Mouse (Mus musculus): Measurements from ENCODE around the gene Vmo1.

The Vmo1 gene

GRCm38 (mm10) chr11:70514288-70514687 is at the start of gene Vmo1:
Gene Vmo1, minus strand, starts transcription at chr11:70514616.
- 93% methylated on average over 7 of the region's 7 CpGs for WGBS

GRCm38 (mm10) chr11:70563470-70564275 is 49.3 kb upstream of the Vmo1 start:
- WGBS: 2% methylated on average over 25 of the region's 25 CpGs

- under 1% methylated on average over 31 of the region's 31 CpGs for WGBS
These were observed 48.6 kb upstream of the Vmo1 start for GRCm38 (mm10) chr11:70562995-70563469.

- WGBS: under 1% methylated on average over 56 of the region's 57 CpGs
These were observed 48.0 kb upstream of the Vmo1 start, which contains the start of gene Mink1 for GRCm38 (mm10) chr11:70562287-70562994. Gene Mink1, plus strand, starts transcription at chr11:70562881.

GRCm38 (mm10) chr11:70561937-70562286 is 47.5 kb upstream of the Vmo1 start:
- WGBS: 0% methylated on average over 2 of the region's 2 CpGs

GRCm38 (mm10) chr11:70557545-70557944 is 43.1 kb upstream of the Vmo1 start:
- 95% methylated on average over 9 of the region's 9 CpGs for WGBS

- 64% methylated on average over 7 of the region's 7 CpGs for WGBS
These were observed 39.5 kb upstream of the Vmo1 start for GRCm38 (mm10) chr11:70553940-70554339.

GRCm38 (mm10) chr11:70551526-70551925 is 37.1 kb upstream of the Vmo1 start:
- 90% methylated on average over 8 of the region's 8 CpGs for WGBS

- 77% methylated on average over 7 of the region's 7 CpGs for WGBS
These were observed 30.1 kb upstream of the Vmo1 start for GRCm38 (mm10) chr11:70544496-70544895.

- 68% methylated on average over 5 of the region's 5 CpGs for WGBS
These were observed 27.0 kb upstream of the Vmo1 start for GRCm38 (mm10) chr11:70541415-70541814.

GRCm38 (mm10) chr11:70540928-70541327 is 26.5 kb upstream of the Vmo1 start:
- WGBS: 92% methylated on average over 7 of the region's 7 CpGs

- WGBS: under 1% methylated on average over 64 of the region's 65 CpGs
These were observed 25.6 kb upstream of the Vmo1 start, which contains the start of gene Pld2 for GRCm38 (mm10) chr11:70539877-70540587. Gene Pld2, plus strand, starts transcription at chr11:70540064.

- 9% methylated on average over 9 of the region's 9 CpGs for WGBS
These were observed 25.0 kb upstream of the Vmo1 start for GRCm38 (mm10) chr11:70539423-70539822.

GRCm38 (mm10) chr11:70532839-70533238 is 18.4 kb upstream of the Vmo1 start, which contains the start of gene Gm40193:
Gene Gm40193, minus strand, starts transcription at chr11:70532939.
- 83% methylated on average over 6 of the region's 6 CpGs for WGBS

- 79% methylated on average over 2 of the region's 2 CpGs for WGBS
These were observed 16.6 kb upstream of the Vmo1 start for GRCm38 (mm10) chr11:70531065-70531464.

- 83% methylated on average over 7 of the region's 7 CpGs for WGBS
These were observed 14.2 kb upstream of the Vmo1 start for GRCm38 (mm10) chr11:70528610-70529009.

GRCm38 (mm10) chr11:70526211-70526610 is 11.8 kb upstream of the Vmo1 start:
- 86% methylated on average over 12 of the region's 12 CpGs for WGBS

- under 1% methylated on average over 12 of the region's 12 CpGs for WGBS
These were observed 11.3 kb upstream of the Vmo1 start for GRCm38 (mm10) chr11:70525726-70526125.

- WGBS: under 1% methylated on average over 25 of the region's 26 CpGs
These were observed 10.8 kb upstream of the Vmo1 start, which contains the start of gene Psmb6 for GRCm38 (mm10) chr11:70525184-70525678. Gene Psmb6, plus strand, starts transcription at chr11:70525367.

GRCm38 (mm10) chr11:70524782-70525181 is 10.4 kb upstream of the Vmo1 start:
- 3% methylated on average over 8 of the region's 8 CpGs for WGBS

GRCm38 (mm10) chr11:70523306-70523989 is 9.0 kb upstream of the Vmo1 start:
- 88% methylated on average over 8 of the region's 8 CpGs for WGBS
